Mouse (Mus musculus): ENCODE data around the gene Slc6a5.

The Slc6a5 gene

GRCm38 (mm10) chr7:49984698-49985097, 74.8 kb downstream of the Slc6a5 start:
- DNase-seq: no peak

DNA sequence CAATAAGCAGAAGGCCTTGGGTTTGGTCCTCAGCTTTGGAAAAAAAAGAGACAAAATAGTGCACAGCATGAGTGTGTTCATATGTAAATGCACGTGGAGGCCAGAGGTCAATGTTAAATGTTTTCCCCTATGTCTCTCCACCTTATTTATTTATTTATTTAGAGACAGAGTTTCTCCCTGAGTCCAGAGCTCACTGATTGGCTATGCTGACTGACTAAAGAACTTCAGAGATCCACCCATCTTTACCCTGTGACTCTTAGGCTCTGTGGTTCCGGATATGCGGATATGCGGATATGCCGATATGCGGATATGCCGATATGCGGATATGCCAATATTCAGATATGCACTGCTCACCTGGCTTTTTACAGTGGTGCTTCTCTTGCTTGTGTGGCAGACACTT, 76.0 kb downstream of the Slc6a5 start:
- DNase-seq: no peak

- DNase-seq: no peak
Measured at GRCm38 (mm10) chr7:49999321-49999720, 89.4 kb downstream of the Slc6a5 start.

- DNase-seq: no peak
Measured at GRCm38 (mm10) chr7:50005268-50005667, 95.3 kb downstream of the Slc6a5 start.

Data from cerebellum, postnatal 25 days (tissue).